In the genomic region with DNA sequence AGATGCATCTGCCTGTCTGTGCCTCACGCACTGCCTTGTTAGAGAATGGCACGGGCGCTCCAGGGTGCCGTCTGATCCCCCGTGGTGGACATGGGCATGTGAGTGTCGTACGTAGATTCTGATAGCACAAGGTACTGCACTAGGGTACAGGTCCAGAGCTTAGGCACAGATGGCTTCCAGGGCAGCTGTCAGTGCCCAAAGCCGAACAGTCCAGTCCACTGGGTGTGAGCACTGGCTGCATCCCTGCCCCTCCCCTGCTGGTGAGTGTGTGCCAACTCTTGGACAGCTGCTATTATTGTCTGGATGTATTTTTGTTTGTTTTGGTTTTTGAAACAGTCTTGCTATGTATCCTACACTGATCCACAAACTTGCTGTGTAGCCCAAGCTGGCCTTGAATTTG, we compare ENCODE assay signal across 21 mouse cellular contexts.
DNase-seq lines count a peak whose midpoint lies in the region; ATAC-seq and TF ChIP-seq lines count a peak whose summit lies in the region.
"Had no signal": no experiment of that assay in that cellular context is flagged by ENCODE, and none has a peak within 500 bp of the region (broad histone marks: within the 10 kb centered on the region; RNA-seq: fewer than 3 reads in every experiment).

No protein-coding gene starts in this region.

- TF ChIP-seq CTCF in lung, postnatal 0 days (IDR thresholded peaks at IDR 0.05): peak; percentile 37

- DNase-seq in gastrocnemius, postnatal 25 days: peak; percentile 39
- DNase-seq in gastrocnemius, postnatal 36 days: no peak
- DNase-seq in left cerebral cortex, postnatal 4 days: peak; percentile 66
- no peak for DNase-seq in left cerebral cortex, postnatal 25 days (ENCODE audit: low spot score in 2 of 2)
- DNase-seq in MN1 (ENCODE audit: low spot score): peak; percentile 47
- DNase-seq in lung, postnatal 0 days (ENCODE audit: low spot score): no peak
- DNase-seq in hindbrain, embryonic 11.5 days (ENCODE audit: low spot score): no peak
- no peak for DNase-seq in left cerebral cortex, postnatal 36 days (ENCODE audit: low spot score in 2 of 2)
- DNase-seq: adrenal gland, adult 8-10 months; cerebellum, adult 11-12 months; heart, postnatal 14 days; kidney, adult 2 months; kidney, postnatal 14 days; layer of hippocampus, postnatal 36 days; thymus, postnatal 25 days had no signal

- H3K27ac ChIP-seq in lung, postnatal 0 days (ENCODE audit: low read length): peak overlapping the region; percentile 32; the same call in 1 of the 2 replicates
- no peak overlapping the region for H3K27ac ChIP-seq in hindbrain, embryonic 11.5 days (ENCODE audit: low read depth, low read length)
- H3K27ac ChIP-seq: embryonic facial prominence, embryonic 13.5 days; heart, embryonic 10.5 days; hindbrain, embryonic 15.5 days; limb, embryonic 13.5 days; neural tube, embryonic 12.5 days; stomach, postnatal 0 days had no signal

- no peaks in the 10 kb centered on the region for H3K27me3 ChIP-seq in lung, postnatal 0 days (replicated peaks; ENCODE audit: insufficient read depth, low read length)
- H3K27me3 ChIP-seq in hindbrain, embryonic 11.5 days (ENCODE audit: control insufficient read depth, insufficient read depth, low read length): no peaks in the 10 kb centered on the region
- H3K27me3 ChIP-seq: embryonic facial prominence, embryonic 13.5 days; hindbrain, embryonic 15.5 days; limb, embryonic 13.5 days; neural tube, embryonic 12.5 days had no signal

- 81% methylated on average over 8 of the region's 8 CpGs for WGBS in lung, postnatal 0 days
- WGBS in hindbrain, embryonic 11.5 days: 89% methylated on average over 8 of the region's 8 CpGs

- no peaks in the 10 kb centered on the region for H3K36me3 ChIP-seq in lung, postnatal 0 days (ENCODE audit: insufficient read depth, low read length)
- H3K36me3 ChIP-seq in hindbrain, embryonic 11.5 days (ENCODE audit: control insufficient read depth, insufficient read depth, low read length): no peaks in the 10 kb centered on the region
- H3K36me3 ChIP-seq: hindbrain, embryonic 15.5 days had no signal

- intact Hi-C loops in gastrocnemius, postnatal 36 days (cut with DNase I): no loop called here
- intact Hi-C loops in left cerebral cortex, postnatal 4 days (cut with DNase I): no loop called here
- intact Hi-C loops in left cerebral cortex, postnatal 25 days (cut with DNase I): no loop called here
- intact Hi-C loops in left cerebral cortex, postnatal 36 days (cut with DNase I): no loop called here

- H3K9ac ChIP-seq in lung, postnatal 0 days (replicated peaks; ENCODE audit: low read depth): 0 out of 2 replicates have a peak overlapping the region, but pooled peaks have one; percentile 19
- H3K9ac ChIP-seq in hindbrain, embryonic 11.5 days (ENCODE audit: low read depth, low read length): no peak overlapping the region
- H3K9ac ChIP-seq: embryonic facial prominence, embryonic 13.5 days; hindbrain, embryonic 15.5 days; limb, embryonic 13.5 days; neural tube, embryonic 12.5 days had no signal

- no peak overlapping the region for H3K4me2 ChIP-seq in lung, postnatal 0 days (replicated peaks; ENCODE audit: low read depth, low read length)
- H3K4me2 ChIP-seq in hindbrain, embryonic 11.5 days (replicated peaks; ENCODE audit: low read depth, low read length): no peak overlapping the region
- H3K4me2 ChIP-seq: embryonic facial prominence, embryonic 13.5 days; hindbrain, embryonic 15.5 days; limb, embryonic 13.5 days; neural tube, embryonic 12.5 days had no signal

- H3K9me3 ChIP-seq in lung, postnatal 0 days (ENCODE audit: low read length): no peaks in the 10 kb centered on the region
- no peaks in the 10 kb centered on the region for H3K9me3 ChIP-seq in hindbrain, embryonic 11.5 days (ENCODE audit: control insufficient read depth, low read length)
- H3K9me3 ChIP-seq: embryonic facial prominence, embryonic 13.5 days; heart, embryonic 10.5 days; hindbrain, embryonic 15.5 days; limb, embryonic 13.5 days; neural tube, embryonic 12.5 days had no signal

- peaks cover 8% of the 10 kb centered on the region; the same call in 1 of the 2 replicates for H3K4me1 ChIP-seq in lung, postnatal 0 days (ENCODE audit: insufficient read depth, low read depth, low read length)
- no peaks in the 10 kb centered on the region for H3K4me1 ChIP-seq in hindbrain, embryonic 11.5 days (replicated peaks; ENCODE audit: control insufficient read depth, insufficient read depth, low read length)

- no peak for TF ChIP-seq EP300 in lung, postnatal 0 days (IDR thresholded peaks at IDR 0.05)

- peak; percentile 38 for ATAC-seq in lung, postnatal 0 days
- no peak for ATAC-seq in hindbrain, embryonic 11.5 days (ENCODE audit: low FRiP score)

- no peak overlapping the region for H3K4me3 ChIP-seq in lung, postnatal 0 days (ENCODE audit: low read depth, low read length)
- H3K4me3 ChIP-seq in hindbrain, embryonic 11.5 days (ENCODE audit: low read depth, low read length): no peak overlapping the region
- H3K4me3 ChIP-seq: embryonic facial prominence, embryonic 13.5 days; heart, embryonic 10.5 days; hindbrain, embryonic 15.5 days; limb, embryonic 13.5 days; neural tube, embryonic 12.5 days had no signal

Comparison
In these comparisons a context has a peak if more than half of its experiments do, and no peak if none do; other contexts are left out.
1. DNase-seq: peak in gastrocnemius, postnatal 25 days (single experiment), left cerebral cortex, postnatal 4 days (single experiment) and MN1 (single experiment); none in gastrocnemius, postnatal 36 days (0 of 2), left cerebral cortex, postnatal 25 days (0 of 2), lung, postnatal 0 days (single experiment), hindbrain, embryonic 11.5 days (single experiment) and left cerebral cortex, postnatal 36 days (0 of 2).